Mouse (Mus musculus): ENCODE data around the gene Dnajc9. TPM values are rescaled to one million over a fixed set of nuclear protein-coding genes. Genes with fewer than 3 reads are reported as not detected.

The Dnajc9 gene
- polyA plus RNA-seq (2016; fragmentation: Nextera tagmentation; extraction: Ambion mirVana), result 374 and 381 TPM in 2 replicates

DNA sequence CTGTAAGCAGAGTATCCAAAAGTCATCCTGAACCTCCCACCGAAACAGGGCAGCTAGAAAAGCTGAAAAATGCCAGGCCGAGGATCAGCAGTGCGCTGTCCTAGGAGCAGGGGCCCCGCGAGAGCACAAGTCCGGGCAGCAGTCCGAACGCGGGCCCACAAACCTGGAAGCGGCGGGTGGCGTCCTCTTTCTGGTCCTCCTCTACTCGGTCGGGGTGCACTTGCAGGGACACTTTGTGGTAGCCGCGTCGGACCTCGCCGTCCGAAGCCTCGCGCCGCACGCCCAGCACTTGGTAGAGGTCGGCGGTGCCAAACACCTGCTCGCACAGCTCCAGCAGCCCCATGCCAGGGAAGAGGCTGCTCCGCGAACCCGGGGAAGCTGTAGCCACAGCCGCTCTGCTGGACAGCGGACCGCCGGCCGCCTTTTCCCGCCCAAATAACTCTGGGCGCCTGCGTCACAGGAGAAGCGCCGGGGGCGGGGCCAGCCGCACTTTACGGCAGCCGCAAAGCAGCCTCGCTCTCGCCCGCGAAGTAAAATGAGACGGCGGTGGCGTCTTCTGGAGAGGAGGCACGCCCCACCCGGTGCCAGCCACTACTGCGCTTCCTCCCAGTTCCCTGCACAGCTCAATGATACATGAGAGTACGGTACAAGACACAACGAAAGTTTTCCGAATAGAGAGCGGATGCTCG, at the start of gene Dnajc9:
TSS of gene Dnajc9 (minus strand) at position 470 of the 689 bp plus-strand sequence.
- peak within 1 kb of the TSS; percentile 93 for H3K27ac ChIP-seq
- peaks cover 66% of the 10 kb centered on the region for H3K36me3 ChIP-seq (replicated peaks)
- H3K9me3 ChIP-seq, result no peaks in the 10 kb centered on the region
- peaks cover 46% of the 10 kb centered on the region for H3K4me1 ChIP-seq
- peak within 1 kb of the TSS; percentile 90 for H3K4me3 ChIP-seq
- under 1% methylated on average over 59 of the region's 59 CpGs for WGBS
- H3K27me3 ChIP-seq (ENCODE audit: poor library complexity, severe bottlenecking), result no peaks in the 10 kb centered on the region
- peak; percentile 94 for DNase-seq (ENCODE audit: extremely low spot score, low spot score)

- 80% methylated on average over 6 of the region's 6 CpGs for WGBS
These were observed 48.3 kb upstream of the Dnajc9 start for GRCm38 (mm10) chr14:20436976-20437375.

DNA sequence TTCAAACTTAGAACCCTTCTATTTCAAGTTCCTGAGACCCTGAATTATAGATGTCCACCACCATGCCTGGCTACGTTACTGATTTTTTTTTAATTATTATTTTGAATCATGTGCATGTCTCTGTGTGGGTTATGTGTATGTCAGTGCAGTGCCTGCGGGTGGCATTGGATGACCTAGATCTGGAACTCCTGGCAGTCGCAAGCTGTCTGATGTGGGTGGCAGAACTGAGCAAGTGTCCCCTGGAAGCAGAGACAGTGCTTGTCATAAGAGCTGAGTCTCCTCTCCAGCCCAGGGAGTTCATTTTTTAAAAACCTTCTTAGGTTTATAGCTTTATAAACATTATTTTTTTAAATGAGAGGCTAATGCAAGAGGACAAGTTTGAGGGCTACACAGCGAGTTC, 43.7 kb upstream of the Dnajc9 start:
- H3K4me3 ChIP-seq, result no peak overlapping the region
- DNase-seq (ENCODE audit: extremely low spot score, low spot score), result no peak
- no peaks in the 10 kb centered on the region for H3K27me3 ChIP-seq (ENCODE audit: poor library complexity, severe bottlenecking)
- no peak overlapping the region for H3K27ac ChIP-seq
- H3K36me3 ChIP-seq (replicated peaks), result no peaks in the 10 kb centered on the region
- H3K4me1 ChIP-seq, result no peaks in the 10 kb centered on the region
- WGBS, result 88% methylated on average over 4 of the region's 4 CpGs
- no peaks in the 10 kb centered on the region for H3K9me3 ChIP-seq

More at GRCm38 (mm10) chr14:20436976-20437375, 48.3 kb upstream of the Dnajc9 start:
- Histone ChIP-seq H3K4me1 (peaks cover 1% of the 10 kb centered on the region), H3K4me3 (no peak overlapping the region), H3K27ac (no peak overlapping the region), H3K27me3 (ENCODE audit: poor library complexity, severe bottlenecking) (no peaks in the 10 kb centered on the region), H3K36me3 (replicated peaks) (no peaks in the 10 kb centered on the region), H3K9me3 (no peaks in the 10 kb centered on the region)
- DNase-seq (ENCODE audit: extremely low spot score, low spot score), result no peak

- WGBS, result 87% methylated on average over 6 of the region's 6 CpGs
- DNase-seq (ENCODE audit: extremely low spot score, low spot score), result no peak
- H3K9me3 ChIP-seq, result no peaks in the 10 kb centered on the region
- H3K4me3 ChIP-seq, result no peak overlapping the region
- H3K27ac ChIP-seq, result no peak overlapping the region
- no peaks in the 10 kb centered on the region for H3K27me3 ChIP-seq (ENCODE audit: poor library complexity, severe bottlenecking)
- H3K4me1 ChIP-seq, result no peaks in the 10 kb centered on the region
- no peaks in the 10 kb centered on the region for H3K36me3 ChIP-seq (replicated peaks)
These were observed 43.0 kb upstream of the Dnajc9 start for GRCm38 (mm10) chr14:20431726-20432125.

- no peak for DNase-seq (ENCODE audit: extremely low spot score, low spot score)
- no peaks in the 10 kb centered on the region for H3K27me3 ChIP-seq (ENCODE audit: poor library complexity, severe bottlenecking)
- peaks cover 8% of the 10 kb centered on the region for H3K4me1 ChIP-seq
- WGBS, result 73% methylated on average over 1 of the region's 1 CpGs
- H3K27ac ChIP-seq, result no peak overlapping the region
- H3K9me3 ChIP-seq, result no peaks in the 10 kb centered on the region
- no peak overlapping the region for H3K4me3 ChIP-seq
- no peaks in the 10 kb centered on the region for H3K36me3 ChIP-seq (replicated peaks)
These were observed 41.1 kb upstream of the Dnajc9 start for GRCm38 (mm10) chr14:20429833-20430232.

DNA sequence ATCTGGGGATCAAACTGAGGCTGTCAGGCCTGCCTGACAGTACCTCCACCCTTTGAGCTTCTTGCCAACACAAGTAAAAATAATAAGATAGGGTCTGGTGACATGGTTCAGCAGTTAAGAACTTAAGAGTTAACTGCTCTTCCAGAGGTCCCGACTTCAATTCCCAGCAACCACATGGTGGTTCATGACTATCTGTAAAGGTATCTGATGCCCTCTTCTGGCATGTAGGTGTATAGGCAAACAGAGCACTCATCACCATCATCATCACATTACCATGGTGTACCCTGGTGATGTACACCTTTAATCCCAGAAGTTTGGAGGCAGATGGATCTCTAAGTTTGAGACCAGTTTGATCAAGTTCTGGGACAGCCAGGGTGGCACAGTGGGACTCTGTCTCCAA, 39.9 kb upstream of the Dnajc9 start:
- no peaks in the 10 kb centered on the region for H3K36me3 ChIP-seq (replicated peaks)
- 40% methylated on average over 1 of the region's 1 CpGs for WGBS
- H3K9me3 ChIP-seq, result no peaks in the 10 kb centered on the region
- no peaks in the 10 kb centered on the region for H3K27me3 ChIP-seq (ENCODE audit: poor library complexity, severe bottlenecking)
- DNase-seq (ENCODE audit: extremely low spot score, low spot score), result no peak
- H3K27ac ChIP-seq, result no peak overlapping the region
- H3K4me1 ChIP-seq, result peaks cover 8% of the 10 kb centered on the region
- no peak overlapping the region for H3K4me3 ChIP-seq

GRCm38 (mm10) chr14:20423046-20423445, 34.3 kb upstream of the Dnajc9 start:
- WGBS, result 89% methylated on average over 6 of the region's 6 CpGs
- peaks cover 8% of the 10 kb centered on the region for H3K4me1 ChIP-seq

DNA sequence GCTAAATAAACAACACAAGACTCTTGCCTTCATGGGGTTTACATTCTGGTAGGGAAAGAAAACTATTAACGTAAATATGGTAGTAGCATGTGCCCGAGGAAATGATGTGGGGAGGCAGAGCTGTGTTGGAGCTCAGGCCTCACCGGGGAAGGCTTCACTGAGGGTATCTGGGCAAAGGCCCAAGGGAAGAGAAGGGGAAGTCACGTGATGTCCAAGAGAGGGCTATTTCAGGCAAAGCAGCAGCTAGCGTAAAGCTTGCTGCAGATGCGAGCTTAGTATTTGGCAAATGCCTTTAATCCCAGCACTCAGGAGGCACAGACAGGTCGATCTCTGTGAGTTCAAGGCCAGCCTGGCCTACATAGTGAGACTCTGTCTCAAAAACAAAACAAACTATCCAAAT, 33.5 kb upstream of the Dnajc9 start:
- 80% methylated on average over 7 of the region's 7 CpGs for WGBS
- Histone ChIP-seq H3K27me3 (ENCODE audit: poor library complexity, severe bottlenecking) (no peaks in the 10 kb centered on the region), H3K27ac (no peak overlapping the region), H3K9me3 (no peaks in the 10 kb centered on the region), H3K4me1 (peaks cover 8% of the 10 kb centered on the region), H3K36me3 (replicated peaks) (no peaks in the 10 kb centered on the region), H3K4me3 (no peak overlapping the region)
- DNase-seq (ENCODE audit: extremely low spot score, low spot score), result no peak

More at GRCm38 (mm10) chr14:20423046-20423445, 34.3 kb upstream of the Dnajc9 start:
- no peak for DNase-seq (ENCODE audit: extremely low spot score, low spot score)
- Histone ChIP-seq H3K9me3 (no peaks in the 10 kb centered on the region), H3K4me3 (no peak overlapping the region), H3K36me3 (replicated peaks) (no peaks in the 10 kb centered on the region), H3K27me3 (ENCODE audit: poor library complexity, severe bottlenecking) (no peaks in the 10 kb centered on the region), H3K27ac (no peak overlapping the region)

DNA sequence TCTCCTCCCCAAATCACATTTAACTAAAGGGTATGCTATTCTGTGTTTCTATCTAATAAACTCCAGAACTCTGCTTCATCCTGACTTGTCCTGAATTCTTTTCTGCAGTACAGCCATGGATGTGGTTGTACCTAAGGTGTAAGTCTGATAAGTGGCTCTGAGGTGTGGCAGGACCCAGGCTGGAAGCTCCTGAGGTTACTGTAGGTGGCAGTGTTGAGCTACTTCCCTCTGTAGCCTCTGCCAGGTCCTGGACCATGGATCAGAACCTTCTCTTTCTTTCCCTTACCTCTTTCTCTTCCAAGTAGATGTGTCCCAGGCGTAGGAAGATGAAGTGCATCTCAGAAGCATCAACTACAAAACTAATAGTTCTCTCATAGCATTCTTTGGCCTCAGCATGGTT, 11.4 kb upstream of the Dnajc9 start:
- no peaks in the 10 kb centered on the region for H3K4me1 ChIP-seq
- H3K36me3 ChIP-seq (replicated peaks), result no peaks in the 10 kb centered on the region
- no peaks in the 10 kb centered on the region for H3K27me3 ChIP-seq (ENCODE audit: poor library complexity, severe bottlenecking)
- no peak for DNase-seq (ENCODE audit: extremely low spot score, low spot score)
- H3K4me3 ChIP-seq, result no peak overlapping the region
- no peak overlapping the region for H3K27ac ChIP-seq
- H3K9me3 ChIP-seq, result no peaks in the 10 kb centered on the region
- 45% methylated on average over 1 of the region's 1 CpGs for WGBS

- Histone ChIP-seq H3K9me3 (no peaks in the 10 kb centered on the region), H3K4me1 (peaks cover 5% of the 10 kb centered on the region), H3K4me3 (no peak overlapping the region), H3K27me3 (ENCODE audit: poor library complexity, severe bottlenecking) (no peaks in the 10 kb centered on the region), H3K27ac (no peak overlapping the region), H3K36me3 (replicated peaks) (no peaks in the 10 kb centered on the region)
- WGBS, result 53% methylated on average over 4 of the region's 4 CpGs
- DNase-seq (ENCODE audit: extremely low spot score, low spot score), result no peak
These were observed 10.2 kb upstream of the Dnajc9 start for GRCm38 (mm10) chr14:20398864-20399263.

DNA sequence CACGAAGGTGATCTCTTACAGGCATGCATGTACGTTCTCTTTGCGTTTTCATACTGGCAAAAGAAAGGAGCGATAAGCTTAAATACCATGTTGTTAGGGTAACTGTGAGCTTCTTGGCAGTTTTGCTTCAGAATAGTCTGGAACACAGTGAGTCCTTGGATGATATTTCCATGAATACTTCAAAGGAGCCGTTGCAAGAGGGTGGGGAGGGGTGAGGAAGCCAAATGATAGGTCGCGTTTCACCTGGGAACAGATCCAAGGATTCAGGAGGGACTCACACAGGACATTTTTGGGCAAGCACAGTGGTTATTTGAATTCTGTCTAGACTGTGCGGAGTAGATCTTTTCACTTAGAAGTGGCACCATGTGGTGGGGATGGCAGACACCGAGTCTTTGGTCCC, 8.5 kb upstream of the Dnajc9 start:
- Histone ChIP-seq H3K9me3 (no peaks in the 10 kb centered on the region), H3K4me1 (peaks cover 16% of the 10 kb centered on the region), H3K27me3 (ENCODE audit: poor library complexity, severe bottlenecking) (no peaks in the 10 kb centered on the region), H3K36me3 (replicated peaks) (no peaks in the 10 kb centered on the region), H3K27ac (no peak overlapping the region), H3K4me3 (no peak overlapping the region)
- WGBS, result 88% methylated on average over 9 of the region's 9 CpGs
- no peak for DNase-seq (ENCODE audit: extremely low spot score, low spot score)

DNA sequence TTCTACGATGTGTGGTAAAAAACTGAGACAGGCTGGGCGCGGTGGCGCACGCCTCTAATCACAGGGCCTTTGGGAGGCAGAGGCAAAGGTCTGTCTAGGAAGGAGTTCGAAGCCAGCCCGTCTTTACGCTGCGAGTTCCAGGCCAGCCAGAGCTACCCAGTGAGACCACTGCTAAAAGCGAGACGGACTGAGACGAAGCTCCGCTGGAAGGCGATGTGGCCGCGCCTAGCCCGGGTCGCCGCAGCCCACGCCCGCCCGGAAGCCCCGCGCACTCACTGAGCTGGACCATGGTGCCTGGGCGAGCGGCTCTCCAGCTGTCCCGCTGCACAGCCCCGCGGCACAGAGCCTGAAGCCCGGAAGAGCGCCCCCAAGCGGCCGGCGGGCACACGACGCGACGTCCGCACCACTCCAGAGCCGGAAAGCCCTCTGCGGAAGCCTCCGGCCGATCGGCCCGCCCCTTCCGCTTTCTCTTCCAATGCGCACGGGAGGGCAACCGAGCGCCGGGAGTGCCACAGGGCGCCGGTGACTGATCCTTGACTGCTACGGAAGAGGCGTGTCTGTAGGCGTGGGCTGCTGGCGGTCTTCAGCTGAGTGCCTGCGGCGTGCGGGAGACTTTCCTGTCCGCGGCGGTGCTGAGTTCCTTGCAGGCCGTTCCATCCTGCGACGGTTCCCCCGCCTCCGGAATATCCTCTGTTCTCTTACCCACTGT, 4.6 kb upstream of the Dnajc9 start, which contains the start of gene Mrps16:
TSS of gene Mrps16 (minus strand) at position 430 of the 709 bp plus-strand sequence.
- peak; percentile 96 for DNase-seq (ENCODE audit: extremely low spot score, low spot score)
- H3K4me1 ChIP-seq, result peaks cover 23% of the 10 kb centered on the region
- H3K9me3 ChIP-seq, result no peaks in the 10 kb centered on the region
- under 1% methylated on average over 68 of the region's 68 CpGs for WGBS
- peaks cover 24% of the 10 kb centered on the region for H3K36me3 ChIP-seq (replicated peaks)
- peak within 1 kb of the TSS; percentile 82 for H3K4me3 ChIP-seq
- H3K27ac ChIP-seq, result peak within 1 kb of the TSS; percentile 95
- no peaks in the 10 kb centered on the region for H3K27me3 ChIP-seq (ENCODE audit: poor library complexity, severe bottlenecking)

GRCm38 (mm10) chr14:20392326-20392725, 3.6 kb upstream of the Dnajc9 start:
- Histone ChIP-seq H3K27me3 (ENCODE audit: poor library complexity, severe bottlenecking) (no peaks in the 10 kb centered on the region), H3K4me3 (peak overlapping the region; percentile 18; the same call in 1 of the 2 replicates), H3K36me3 (replicated peaks) (peaks cover 28% of the 10 kb centered on the region), H3K4me1 (peaks cover 33% of the 10 kb centered on the region), H3K9me3 (no peaks in the 10 kb centered on the region), H3K27ac (no peak overlapping the region)
- WGBS, result 86% methylated on average over 4 of the region's 4 CpGs
- DNase-seq (ENCODE audit: extremely low spot score, low spot score), result no peak
